Mouse (Mus musculus) intestine, embryonic 14.5 days (tissue): ENCODE data around the gene Fam122b. TPM values are rescaled to one million over a fixed set of nuclear protein-coding genes. Genes with fewer than 3 reads are reported as not detected.

Experiments
- ATAC-seq: fragments of 200-750 bp; cut with Nextera tagmentation; replicated peaks from 2 replicates; pipeline ENCODE4 v1.8.0; 2017; ENCODE audit warnings: low read depth, moderate number of reproducible peaks, moderate TSS enrichment, moderate library complexity; ENCODE audit not compliant: low FRiP score, low TSS enrichment
- DNase-seq: peaks from one replicate; pipeline ENCODE4 v3.0.0-alpha.2; 2018; ENCODE audit warnings: low spot score
- H3K27ac ChIP-seq: fragments of 300-500 bp; sonication (generic); 2 replicates; pipeline ENCODE4 v1.5.1; 2014; ENCODE audit warnings: low read depth, mild to moderate bottlenecking, control low read depth
- H3K27me3 ChIP-seq: fragments of 300-500 bp; sonication (generic); replicated peaks from 2 replicates; pipeline ENCODE4 v1.6.1; 2014; ENCODE audit warnings: low read length, control low read depth; ENCODE audit not compliant: control insufficient read depth, insufficient read depth
- H3K36me3 ChIP-seq: fragments of 300-500 bp; sonication (generic); 2 replicates; pipeline ENCODE4 v1.6.1; 2014; ENCODE audit warnings: low read length, control low read depth; ENCODE audit not compliant: control insufficient read depth, insufficient read depth
- H3K4me1 ChIP-seq: fragments of 300-500 bp; sonication (generic); replicated peaks from 2 replicates; pipeline ENCODE4 v1.6.1; 2014; ENCODE audit warnings: low read length, control low read depth, mixed read lengths; ENCODE audit not compliant: control insufficient read depth, insufficient read depth
- H3K4me2 ChIP-seq: fragments of 300-500 bp; sonication (generic); 2 replicates; pipeline ENCODE4 v1.6.1; 2014; ENCODE audit warnings: low read length
- H3K4me3 ChIP-seq: fragments of 300-500 bp; sonication (generic); 2 replicates; pipeline ENCODE4 v1.5.1; 2014; ENCODE audit warnings: low read depth, low read length, control low read depth, mixed read lengths
- H3K9ac ChIP-seq: fragments of 300-500 bp; sonication (generic); 2 replicates; pipeline ENCODE4 v1.6.1; 2014; ENCODE audit warnings: mild to moderate bottlenecking, low read length
- H3K9me3 ChIP-seq: fragments of 300-500 bp; sonication (generic); 2 replicates; pipeline ENCODE4 v1.6.1; 2016; ENCODE audit warnings: low read length, control low read depth; ENCODE audit not compliant: control insufficient read depth
- WGBS: fragments of 180-500 bp; shearing (Covaris S2); extraction: QIAGEN DNeasy Blood & Tissue Kit; methylation state at CpG from one replicate; pipeline ENCODE4 v1.1.7; 2014; 5-methylcytosine and 5-hydroxymethylcytosine counted together
- polyA plus RNA-seq: library from polyadenylated mRNA; unstranded; fragments of >200 nt; fragmentation: Nextera tagmentation; extraction: Ambion mirVana; gene quantifications from 2 replicates; pipeline ENCODE4 v1.2.1, GENCODE M21; 2014

The Fam122b gene
- polyA plus RNA-seq, 1 experiment from 2014 or later: 11.6 TPM

DNA sequence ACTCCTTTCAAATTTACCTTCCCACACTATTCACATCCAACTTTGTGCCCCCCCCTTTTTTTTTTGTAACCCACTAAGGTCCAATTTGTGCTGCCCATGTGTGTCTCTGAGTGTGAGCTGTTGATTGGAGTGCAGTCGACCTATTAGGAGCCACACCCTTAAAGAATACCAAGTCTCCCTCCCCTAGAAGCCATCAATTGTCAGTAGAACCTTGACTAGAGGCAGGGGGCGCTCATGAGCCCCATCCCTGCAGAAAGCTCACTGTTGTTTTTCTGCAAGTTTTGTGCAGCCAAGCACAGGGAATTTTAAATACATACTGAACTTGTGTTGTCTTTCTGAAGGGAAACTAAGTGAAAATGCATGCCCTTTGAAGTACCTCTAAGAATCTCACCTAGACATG, 31.6 kb downstream of the Fam122b start:
- Histone ChIP-seq H3K4me3 (no peak overlapping the region), H3K9me3 (no peaks in the 10 kb centered on the region), H3K36me3 (no peaks in the 10 kb centered on the region), H3K4me1 (no peaks in the 10 kb centered on the region), H3K27me3 (no peaks in the 10 kb centered on the region), H3K9ac (no peak overlapping the region), H3K4me2 (no peak overlapping the region), H3K27ac (no peak overlapping the region)
- ATAC-seq (no peak), DNase-seq (no peak)
- WGBS: 13% methylated on average over 2 of the region's 2 CpGs

DNA sequence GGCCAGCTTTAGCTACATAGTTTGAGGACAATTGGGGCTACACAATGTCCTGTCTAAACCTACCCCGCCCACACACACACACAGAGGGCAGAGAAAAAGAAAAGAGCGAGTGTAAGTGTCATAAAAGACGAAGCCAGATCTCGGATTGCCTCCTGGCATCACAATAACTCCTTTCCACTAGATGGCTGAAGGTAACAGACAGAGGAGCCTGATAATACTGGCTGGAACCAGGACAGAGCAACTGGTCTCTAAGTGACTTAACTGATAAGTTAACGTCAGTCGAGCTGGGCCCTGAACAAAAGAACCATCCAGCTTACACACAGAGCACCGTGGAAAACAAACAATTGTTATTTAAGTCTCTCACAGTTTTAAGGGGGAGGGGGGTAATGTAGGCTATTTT, 33.2 kb downstream of the Fam122b start:
- no peak overlapping the region for H3K27ac ChIP-seq
- 45% methylated on average over 7 of the region's 7 CpGs for WGBS
- no peak overlapping the region for H3K4me3 ChIP-seq
- H3K27me3 ChIP-seq: no peaks in the 10 kb centered on the region
- ATAC-seq: no peak
- H3K4me2 ChIP-seq: no peak overlapping the region
- no peaks in the 10 kb centered on the region for H3K36me3 ChIP-seq
- no peaks in the 10 kb centered on the region for H3K9me3 ChIP-seq
- no peak overlapping the region for H3K9ac ChIP-seq
- no peaks in the 10 kb centered on the region for H3K4me1 ChIP-seq
- no peak for DNase-seq

DNA sequence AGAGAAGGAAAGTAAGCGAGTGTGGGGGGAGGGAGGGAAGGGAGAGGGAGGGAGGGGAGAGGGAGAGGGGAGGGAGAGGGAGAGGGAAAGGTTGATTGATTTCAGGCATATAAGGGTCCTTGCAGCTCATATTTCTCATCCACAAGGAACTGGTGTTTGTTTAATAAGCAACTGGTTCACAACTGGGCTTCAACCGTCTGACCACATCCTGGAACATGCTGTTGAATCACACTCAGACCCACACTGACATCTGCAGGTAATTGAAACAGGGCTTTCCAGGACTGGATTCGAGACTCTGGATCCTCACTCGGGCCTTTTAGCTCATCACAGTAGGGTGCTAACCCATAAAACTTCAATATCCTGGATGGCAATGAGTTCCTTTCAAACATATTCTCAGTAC, 35.9 kb downstream of the Fam122b start:
- H3K9me3 ChIP-seq: no peaks in the 10 kb centered on the region
- H3K4me2 ChIP-seq: no peak overlapping the region
- no peak overlapping the region for H3K27ac ChIP-seq
- no peak overlapping the region for H3K9ac ChIP-seq
- no peaks in the 10 kb centered on the region for H3K36me3 ChIP-seq
- no peak overlapping the region for H3K4me3 ChIP-seq
- WGBS: 26% methylated on average over 4 of the region's 4 CpGs
- ATAC-seq: no peak
- H3K4me1 ChIP-seq: no peaks in the 10 kb centered on the region
- DNase-seq: no peak
- no peaks in the 10 kb centered on the region for H3K27me3 ChIP-seq

DNA sequence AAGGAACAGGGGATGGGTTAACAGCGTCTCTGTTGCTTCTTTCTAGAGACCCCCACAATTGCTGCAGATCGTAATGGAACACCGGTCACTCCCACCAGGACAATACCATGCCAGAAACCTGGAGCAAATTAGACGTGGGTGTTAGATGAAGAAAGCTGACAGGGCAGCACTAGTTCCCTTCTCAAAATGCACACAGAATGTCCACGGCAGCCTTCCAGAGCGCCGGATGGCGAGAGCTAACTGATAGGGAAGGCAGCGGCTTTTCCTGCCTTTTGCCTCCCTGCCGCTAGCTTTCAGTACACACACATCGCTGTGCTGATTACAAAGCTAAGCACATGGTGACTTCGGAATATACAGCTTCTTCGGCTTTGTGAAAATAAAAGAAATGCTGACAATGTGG, 37.6 kb downstream of the Fam122b start:
- Histone ChIP-seq H3K27me3 (no peaks in the 10 kb centered on the region), H3K36me3 (no peaks in the 10 kb centered on the region), H3K4me1 (no peaks in the 10 kb centered on the region), H3K9ac (peak overlapping the region; percentile 39), H3K9me3 (no peaks in the 10 kb centered on the region), H3K4me2 (peak overlapping the region; percentile 50), H3K4me3 (peak overlapping the region; percentile 20), H3K27ac (peak overlapping the region; percentile 47; the same call in 1 of the 2 replicates)
- ATAC-seq (no peak), DNase-seq (no peak)
- 30% methylated on average over 13 of the region's 13 CpGs for WGBS

- no peaks in the 10 kb centered on the region for H3K36me3 ChIP-seq
- no peak overlapping the region for H3K4me3 ChIP-seq
- H3K27ac ChIP-seq: no peak overlapping the region
- H3K9ac ChIP-seq: no peak overlapping the region
- H3K9me3 ChIP-seq: no peaks in the 10 kb centered on the region
- ATAC-seq (no peak), DNase-seq (no peak)
- no peaks in the 10 kb centered on the region for H3K27me3 ChIP-seq
- H3K4me1 ChIP-seq: no peaks in the 10 kb centered on the region
- no peak overlapping the region for H3K4me2 ChIP-seq
- WGBS: 52% methylated on average over 6 of the region's 6 CpGs
These were observed 45.2 kb downstream of the Fam122b start for GRCm38 (mm10) chrX:53224353-53224944.

- Histone ChIP-seq H3K4me1 (no peaks in the 10 kb centered on the region), H3K36me3 (no peaks in the 10 kb centered on the region), H3K4me2 (no peak overlapping the region), H3K27ac (no peak overlapping the region), H3K9ac (no peak overlapping the region), H3K4me3 (no peak overlapping the region), H3K27me3 (no peaks in the 10 kb centered on the region), H3K9me3 (no peaks in the 10 kb centered on the region)
- DNase-seq: no peak
- 76% methylated on average over 9 of the region's 9 CpGs for WGBS
- no peak for ATAC-seq
These were observed 48.8 kb downstream of the Fam122b start for GRCm38 (mm10) chrX:53220855-53221254.

DNA sequence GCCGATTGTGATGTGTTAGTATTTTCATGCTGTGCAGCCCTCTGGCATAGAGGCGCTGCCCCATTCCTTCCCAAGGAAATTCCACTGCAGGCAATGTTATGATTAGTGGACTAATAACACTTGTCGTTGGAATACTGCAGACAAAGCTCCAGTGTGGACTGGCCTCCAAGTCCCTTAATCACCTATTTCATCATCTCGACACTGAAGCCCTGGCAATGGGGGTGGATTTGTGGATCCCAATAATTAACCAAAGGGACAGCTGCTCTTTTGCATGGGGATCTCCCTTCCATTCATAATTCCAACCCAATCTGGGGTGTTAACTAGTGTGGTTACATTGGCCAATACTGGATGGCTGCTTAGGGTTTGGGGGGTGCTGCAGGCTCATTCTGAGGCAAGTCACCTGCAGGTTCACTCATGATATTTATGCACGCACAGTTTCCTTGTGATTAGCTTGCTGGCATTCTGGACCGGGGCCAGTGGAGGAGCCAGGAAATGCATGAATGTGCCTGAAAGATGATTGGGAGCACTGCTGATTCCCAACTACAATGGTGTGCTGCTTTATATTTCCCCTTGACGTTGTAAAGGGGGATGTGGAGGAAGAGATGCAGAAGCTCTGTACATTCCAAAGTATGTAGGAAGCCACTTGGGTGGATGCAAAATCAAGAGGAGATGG, 54.9 kb downstream of the Fam122b start:
- Histone ChIP-seq H3K4me2 (no peak overlapping the region), H3K9me3 (no peaks in the 10 kb centered on the region), H3K9ac (no peak overlapping the region), H3K27me3 (no peaks in the 10 kb centered on the region), H3K4me3 (no peak overlapping the region), H3K27ac (peak overlapping the region; percentile 51; the same call in 1 of the 2 replicates), H3K4me1 (peaks cover 15% of the 10 kb centered on the region; the same call in 1 of the 2 replicates), H3K36me3 (no peaks in the 10 kb centered on the region)
- 40% methylated on average over 7 of the region's 7 CpGs for WGBS
- DNase-seq: no peak
- ATAC-seq: no peak

GRCm38 (mm10) chrX:53213838-53214237, 55.8 kb downstream of the Fam122b start:
- H3K9ac ChIP-seq: no peak overlapping the region
- ATAC-seq (no peak), DNase-seq (no peak)
- H3K4me2 ChIP-seq: no peak overlapping the region
- H3K27ac ChIP-seq: peak overlapping the region; percentile 38
- no peaks in the 10 kb centered on the region for H3K27me3 ChIP-seq
- H3K4me1 ChIP-seq: peaks cover 15% of the 10 kb centered on the region; the same call in 1 of the 2 replicates
- H3K36me3 ChIP-seq: no peaks in the 10 kb centered on the region
- H3K9me3 ChIP-seq: no peaks in the 10 kb centered on the region
- 64% methylated on average over 2 of the region's 2 CpGs for WGBS
- no peak overlapping the region for H3K4me3 ChIP-seq

DNA sequence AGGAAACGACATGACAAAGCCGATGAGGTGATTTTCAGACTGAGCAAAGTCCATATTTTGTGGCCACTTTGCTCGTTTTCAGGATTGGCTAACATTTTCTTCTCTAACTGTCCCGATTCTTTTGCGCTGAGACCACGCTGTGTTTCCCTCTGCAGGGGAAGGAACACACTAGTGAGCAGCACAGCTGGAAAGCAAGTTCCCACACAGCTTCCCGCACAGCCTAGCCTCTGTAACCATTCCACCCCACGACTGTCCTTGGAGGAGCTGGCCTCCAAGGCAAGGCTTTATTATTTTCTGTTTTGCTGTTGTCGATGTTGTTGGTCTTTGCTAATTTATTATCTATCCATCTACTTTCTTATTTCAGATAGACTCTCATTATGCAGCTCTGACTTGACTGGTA, 57.1 kb downstream of the Fam122b start:
- Histone ChIP-seq H3K4me2 (no peak overlapping the region), H3K36me3 (no peaks in the 10 kb centered on the region), H3K9me3 (no peaks in the 10 kb centered on the region), H3K9ac (no peak overlapping the region), H3K27ac (peak overlapping the region; percentile 79), H3K27me3 (no peaks in the 10 kb centered on the region), H3K4me3 (no peak overlapping the region), H3K4me1 (peaks cover 15% of the 10 kb centered on the region; the same call in 1 of the 2 replicates)
- 41% methylated on average over 9 of the region's 9 CpGs for WGBS
- DNase-seq: no peak
- peak; percentile 34; the same call in 1 of the 2 replicates for ATAC-seq
